Mouse (Mus musculus): ENCODE results near the gene 0610030E20Rik. TPM values are rescaled to one million over a fixed set of nuclear protein-coding genes. Genes with fewer than 3 reads are reported as not detected.

Gene 0610030E20Rik
- polyA plus RNA-seq, 1 experiment from 2014 or later = 23.9 TPM

DNA sequence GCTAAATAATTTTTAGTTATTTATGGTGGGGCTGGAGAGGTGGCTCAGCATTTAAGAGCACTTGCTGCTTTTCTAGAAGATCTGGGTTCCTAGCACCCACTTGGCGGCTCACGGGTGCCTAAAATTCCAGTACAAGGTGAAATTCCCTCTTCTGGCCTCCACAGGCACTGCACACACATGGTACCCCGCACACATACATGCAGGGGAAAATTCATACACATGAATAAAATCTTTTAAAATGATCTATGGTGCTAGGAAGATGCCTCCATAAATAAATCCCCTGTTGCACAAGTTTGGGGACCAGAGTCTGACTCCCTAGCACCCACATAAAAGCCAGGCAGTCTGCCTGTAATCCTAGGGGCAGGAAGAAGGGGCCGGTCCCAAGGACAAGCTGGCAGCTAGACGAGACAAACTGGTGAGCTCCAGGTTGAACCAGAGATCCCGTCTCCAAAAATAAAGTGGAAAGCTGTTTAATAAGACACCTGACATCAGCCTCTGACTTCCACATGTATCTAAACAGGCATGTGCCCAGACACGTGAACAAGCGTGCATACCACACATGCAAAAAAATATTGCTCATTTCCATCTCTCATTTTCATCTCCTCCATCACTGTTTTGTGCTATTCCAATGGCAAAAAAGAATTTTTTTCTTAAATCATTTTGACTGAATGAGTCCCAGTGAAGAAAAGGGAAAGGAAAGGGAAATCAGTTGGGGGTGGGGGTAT lies 31.6 kb downstream of the 0610030E20Rik start:
- no peak overlapping the region for H3K9ac ChIP-seq (replicated peaks)
- no peaks in the 10 kb centered on the region for H3K36me3 ChIP-seq
- no peak for ATAC-seq
- peaks cover 30% of the 10 kb centered on the region for H3K27me3 ChIP-seq
- peaks cover 4% of the 10 kb centered on the region; the same call in 1 of the 2 replicates for H3K4me1 ChIP-seq (replicated peaks)
- no peak overlapping the region for H3K27ac ChIP-seq
- H3K4me3 ChIP-seq (replicated peaks) = no peak overlapping the region
- WGBS = 86% methylated on average over 8 of the region's 8 CpGs
- no peak overlapping the region for H3K4me2 ChIP-seq (replicated peaks)
- no peaks in the 10 kb centered on the region for H3K9me3 ChIP-seq

DNA sequence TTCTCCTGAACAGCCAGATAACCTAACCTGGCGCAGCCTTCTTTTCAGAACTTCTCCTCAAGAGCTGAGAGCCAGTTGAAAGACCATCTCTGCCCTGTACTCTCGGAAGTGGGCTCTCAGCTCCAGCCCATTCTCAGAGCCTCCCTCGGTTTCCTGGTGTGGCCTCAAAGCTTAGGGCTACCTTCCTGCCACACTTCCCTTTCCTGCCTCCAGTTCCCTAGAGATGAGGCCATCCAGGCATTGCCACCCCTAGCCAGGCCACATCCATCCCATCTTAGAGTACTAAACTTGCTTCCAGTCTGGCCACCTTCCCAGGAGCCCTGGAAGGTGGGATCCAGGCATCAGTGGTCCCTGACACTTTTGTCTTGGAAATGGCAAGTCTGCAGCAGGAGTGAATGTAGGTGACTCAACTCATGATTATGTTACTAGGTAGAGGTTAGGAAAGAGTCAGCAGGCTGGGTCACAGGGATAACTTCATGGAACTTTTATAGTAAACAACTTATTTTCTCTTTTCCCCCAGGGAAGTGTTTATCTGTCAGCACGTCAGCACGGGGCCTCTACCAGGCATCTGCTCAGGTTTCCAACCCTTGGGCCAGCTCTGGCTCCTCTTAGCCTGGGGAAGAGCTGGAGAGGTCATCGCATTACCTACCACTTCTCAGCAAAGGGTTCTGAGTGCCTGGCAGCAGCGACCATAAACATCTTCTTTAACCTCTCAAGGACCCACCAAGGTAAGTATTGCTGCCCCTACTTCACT lies 32.4 kb downstream of the 0610030E20Rik start:
- Histone ChIP-seq H3K4me3 (replicated peaks) (peak overlapping the region; percentile 40), H3K36me3 (no peaks in the 10 kb centered on the region), H3K4me1 (replicated peaks) (peaks cover 4% of the 10 kb centered on the region; the same call in 1 of the 2 replicates), H3K9me3 (no peaks in the 10 kb centered on the region), H3K9ac (replicated peaks) (peak overlapping the region; percentile 58; the same call in 1 of the 2 replicates), H3K27ac (no peak overlapping the region), H3K27me3 (peaks cover 30% of the 10 kb centered on the region), H3K4me2 (replicated peaks) (peak overlapping the region; percentile 62)
- ATAC-seq = no peak
- 47% methylated on average over 7 of the region's 7 CpGs for WGBS

DNA sequence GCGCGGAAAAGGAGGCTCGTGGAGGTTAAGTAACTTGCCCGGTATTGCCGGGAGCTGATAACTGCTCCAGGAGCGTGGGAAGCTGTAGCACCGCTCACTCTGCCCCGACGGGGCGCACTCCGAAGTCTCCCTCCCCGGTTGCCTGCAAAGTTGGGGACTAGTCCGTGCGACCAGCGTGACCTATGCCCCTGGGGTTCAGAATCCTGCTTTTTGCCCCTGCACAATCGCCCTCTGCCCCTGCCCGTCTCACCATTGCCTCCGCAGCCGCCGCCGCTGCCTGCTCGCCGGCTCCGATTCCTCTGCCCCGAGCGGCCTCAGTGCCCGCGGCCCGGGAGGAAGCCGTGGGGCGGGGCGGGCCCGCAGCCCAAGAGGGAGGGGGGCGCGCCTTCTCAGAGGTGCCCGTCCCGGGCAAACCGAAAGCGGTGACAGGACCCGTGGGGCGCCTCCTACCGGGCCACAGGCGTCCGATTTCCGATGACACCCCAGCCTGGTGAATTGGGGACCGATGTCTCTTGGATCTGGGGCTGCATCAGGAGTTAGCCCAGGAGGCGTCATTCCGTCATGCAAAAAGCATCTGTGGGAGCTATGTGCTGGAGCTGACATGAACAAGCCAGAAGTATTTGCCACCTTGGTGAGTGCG lies 33.1 kb downstream of the 0610030E20Rik start, which contains the start of gene Vamp5:
Vamp5 (minus strand) TSS at position 338 of the 640 bp plus-strand sequence.
- peak; percentile 70 for ATAC-seq
- Histone ChIP-seq H3K9ac (replicated peaks) (peak within 1 kb of the TSS; percentile 58), H3K27ac (no peak within 1 kb of the TSS), H3K27me3 (peaks cover 30% of the 10 kb centered on the region), H3K4me2 (replicated peaks) (peak within 1 kb of the TSS; percentile 62), H3K9me3 (no peaks in the 10 kb centered on the region), H3K36me3 (no peaks in the 10 kb centered on the region), H3K4me1 (replicated peaks) (peaks cover 4% of the 10 kb centered on the region; the same call in 1 of the 2 replicates), H3K4me3 (replicated peaks) (peak within 1 kb of the TSS; percentile 40)
- WGBS = 2% methylated on average over 49 of the region's 49 CpGs

- Histone ChIP-seq H3K4me2 (replicated peaks) (no peak overlapping the region), H3K9ac (replicated peaks) (no peak overlapping the region), H3K4me3 (replicated peaks) (no peak overlapping the region), H3K36me3 (no peaks in the 10 kb centered on the region), H3K27ac (no peak overlapping the region), H3K27me3 (peaks cover 30% of the 10 kb centered on the region), H3K4me1 (replicated peaks) (peaks cover 4% of the 10 kb centered on the region; the same call in 1 of the 2 replicates), H3K9me3 (no peaks in the 10 kb centered on the region)
- ATAC-seq = no peak
- WGBS = 86% methylated on average over 6 of the region's 6 CpGs
These were observed 35.4 kb downstream of the 0610030E20Rik start for GRCm38 (mm10) chr6:72382494-72382893.

- Histone ChIP-seq H3K36me3 (no peaks in the 10 kb centered on the region), H3K4me1 (replicated peaks) (peaks cover 4% of the 10 kb centered on the region; the same call in 1 of the 2 replicates), H3K27me3 (peaks cover 30% of the 10 kb centered on the region), H3K9me3 (no peaks in the 10 kb centered on the region), H3K27ac (no peak overlapping the region), H3K4me3 (replicated peaks) (no peak overlapping the region), H3K9ac (replicated peaks) (no peak overlapping the region), H3K4me2 (replicated peaks) (no peak overlapping the region)
- WGBS = 83% methylated on average over 6 of the region's 6 CpGs
- no peak for ATAC-seq
These were observed 36.2 kb downstream of the 0610030E20Rik start for GRCm38 (mm10) chr6:72383142-72383820.

- Histone ChIP-seq H3K9me3 (no peaks in the 10 kb centered on the region), H3K36me3 (no peaks in the 10 kb centered on the region), H3K4me1 (replicated peaks) (peaks cover 4% of the 10 kb centered on the region; the same call in 1 of the 2 replicates), H3K4me3 (replicated peaks) (no peak overlapping the region), H3K4me2 (replicated peaks) (no peak overlapping the region), H3K9ac (replicated peaks) (no peak overlapping the region), H3K27ac (no peak overlapping the region), H3K27me3 (peaks cover 26% of the 10 kb centered on the region)
- no peak for ATAC-seq
- WGBS = 96% methylated on average over 7 of the region's 7 CpGs
These were observed 36.8 kb downstream of the 0610030E20Rik start for GRCm38 (mm10) chr6:72383952-72384351.

GRCm38 (mm10) chr6:72385258-72385657 lies 38.1 kb downstream of the 0610030E20Rik start:
- Histone ChIP-seq H3K9ac (replicated peaks) (no peak overlapping the region), H3K4me3 (replicated peaks) (no peak overlapping the region), H3K27me3 (peaks cover 13% of the 10 kb centered on the region), H3K4me1 (replicated peaks) (peaks cover 12% of the 10 kb centered on the region), H3K9me3 (no peaks in the 10 kb centered on the region), H3K4me2 (replicated peaks) (no peak overlapping the region), H3K36me3 (no peaks in the 10 kb centered on the region), H3K27ac (no peak overlapping the region)
- WGBS = 89% methylated on average over 4 of the region's 4 CpGs
- ATAC-seq = no peak

DNA sequence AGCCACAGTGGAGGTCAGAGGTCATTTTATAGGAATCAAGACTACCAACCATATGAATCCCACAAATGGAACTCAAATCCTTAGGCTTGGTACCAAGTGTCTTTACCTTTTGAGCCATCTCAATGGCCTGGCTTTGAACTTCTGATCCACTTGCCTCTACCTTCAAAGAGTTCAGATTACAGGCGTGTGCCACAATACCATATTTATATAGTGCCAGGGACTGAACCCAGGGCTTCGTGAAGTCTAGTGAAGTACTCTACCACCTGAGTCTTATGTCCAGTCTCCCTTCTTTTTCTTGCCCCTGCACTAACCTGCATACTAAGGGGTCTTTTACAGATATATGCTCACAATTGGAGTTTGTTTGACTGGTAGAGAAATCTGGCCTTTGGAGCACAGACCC lies 39.4 kb downstream of the 0610030E20Rik start:
- peaks cover 11% of the 10 kb centered on the region for H3K27me3 ChIP-seq
- no peak for ATAC-seq
- H3K4me2 ChIP-seq (replicated peaks) = no peak overlapping the region
- WGBS = 92% methylated on average over 2 of the region's 2 CpGs
- no peaks in the 10 kb centered on the region for H3K9me3 ChIP-seq
- no peak overlapping the region for H3K9ac ChIP-seq (replicated peaks)
- no peak overlapping the region for H3K27ac ChIP-seq
- peaks cover 12% of the 10 kb centered on the region for H3K4me1 ChIP-seq (replicated peaks)
- no peak overlapping the region for H3K4me3 ChIP-seq (replicated peaks)
- no peaks in the 10 kb centered on the region for H3K36me3 ChIP-seq

DNA sequence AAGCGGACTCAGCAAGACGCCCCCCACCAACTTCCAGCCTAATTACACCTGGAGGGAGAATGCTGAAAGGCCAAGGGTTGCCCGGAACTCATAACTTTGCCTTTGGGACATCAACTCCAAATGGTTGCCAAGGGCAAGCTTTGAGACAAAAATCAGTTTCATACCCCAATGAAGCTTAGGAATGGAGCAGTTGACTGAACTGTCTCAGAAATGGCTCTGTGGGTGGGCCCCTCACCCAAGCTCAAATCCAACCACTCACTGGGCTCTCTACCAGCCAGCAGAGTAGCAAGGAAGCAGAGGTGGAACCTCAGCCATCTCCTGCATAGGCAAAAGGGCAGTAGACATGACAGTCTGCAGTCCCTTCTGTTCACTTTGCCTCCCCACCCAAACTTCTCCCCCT lies 40.7 kb downstream of the 0610030E20Rik start:
- no peaks in the 10 kb centered on the region for H3K36me3 ChIP-seq
- no peak overlapping the region for H3K4me3 ChIP-seq (replicated peaks)
- H3K9me3 ChIP-seq = no peaks in the 10 kb centered on the region
- no peak overlapping the region for H3K4me2 ChIP-seq (replicated peaks)
- ATAC-seq = no peak
- 73% methylated on average over 3 of the region's 3 CpGs for WGBS
- peaks cover 10% of the 10 kb centered on the region; the same call in 1 of the 2 replicates for H3K27me3 ChIP-seq
- peaks cover 12% of the 10 kb centered on the region for H3K4me1 ChIP-seq (replicated peaks)
- no peak overlapping the region for H3K27ac ChIP-seq
- no peak overlapping the region for H3K9ac ChIP-seq (replicated peaks)

- H3K36me3 ChIP-seq = no peaks in the 10 kb centered on the region
- H3K27me3 ChIP-seq = peaks cover 12% of the 10 kb centered on the region
- no peak for ATAC-seq
- no peak overlapping the region for H3K4me3 ChIP-seq (replicated peaks)
- no peaks in the 10 kb centered on the region for H3K9me3 ChIP-seq
- H3K9ac ChIP-seq (replicated peaks) = no peak overlapping the region
- H3K4me1 ChIP-seq (replicated peaks) = peaks cover 12% of the 10 kb centered on the region
- H3K27ac ChIP-seq = no peak overlapping the region
- no peak overlapping the region for H3K4me2 ChIP-seq (replicated peaks)
- WGBS = 74% methylated on average over 10 of the region's 10 CpGs
These were observed 41.1 kb downstream of the 0610030E20Rik start for GRCm38 (mm10) chr6:72388266-72388665.

DNA sequence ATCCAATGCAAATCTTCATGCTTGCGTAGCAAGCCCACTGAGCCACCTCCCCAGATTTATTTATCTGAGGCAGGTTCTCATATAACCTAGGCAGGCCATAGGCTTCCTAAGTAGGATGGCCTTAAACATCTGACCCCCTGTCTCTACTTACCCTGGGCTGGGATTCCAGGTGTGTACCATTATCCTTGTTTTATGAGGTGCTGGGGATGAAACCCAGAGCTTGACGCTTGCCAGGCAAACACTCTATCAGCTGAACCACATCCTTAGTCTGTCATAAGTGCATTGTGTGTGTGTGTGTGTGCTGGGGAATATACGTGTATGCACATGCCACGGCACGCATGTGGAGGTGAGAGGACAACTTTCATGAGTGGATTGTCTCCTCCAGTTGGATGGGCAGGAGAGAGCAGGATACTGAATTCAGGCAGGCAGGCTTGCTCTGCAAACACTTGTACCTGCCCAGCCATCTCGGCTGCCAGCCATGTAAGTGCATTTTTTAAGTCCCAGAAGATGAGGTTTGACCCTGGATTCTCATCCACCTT lies 41.7 kb downstream of the 0610030E20Rik start:
- no peaks in the 10 kb centered on the region for H3K9me3 ChIP-seq
- no peak overlapping the region for H3K4me2 ChIP-seq (replicated peaks)
- H3K4me1 ChIP-seq (replicated peaks) = peaks cover 12% of the 10 kb centered on the region
- no peak for ATAC-seq
- no peak overlapping the region for H3K4me3 ChIP-seq (replicated peaks)
- no peaks in the 10 kb centered on the region for H3K36me3 ChIP-seq
- peaks cover 12% of the 10 kb centered on the region for H3K27me3 ChIP-seq
- H3K27ac ChIP-seq = no peak overlapping the region
- 95% methylated on average over 6 of the region's 6 CpGs for WGBS
- no peak overlapping the region for H3K9ac ChIP-seq (replicated peaks)
